Mouse (Mus musculus): ENCODE measurements at regions not wholly inside any gene's neighbourhood (a gene's known extent, or its start where the extent isn't known, plus 50 kb on each side); places are given as distances from the start of the nearest gene placed in this dataset.

- DNase-seq: no peak
These were observed 59.9 kb downstream of the S1pr1 start for GRCm38 (mm10) chr3:115655020-115655419.

GRCm38 (mm10) chr3:115652236-115652635, 62.6 kb downstream of the S1pr1 start:
- DNase-seq: no peak

- no peak for DNase-seq
These were observed 65.3 kb downstream of the S1pr1 start for GRCm38 (mm10) chr3:115649338-115650117.

- DNase-seq: no peak
These were observed 67.9 kb downstream of the S1pr1 start for GRCm38 (mm10) chr3:115646993-115647392.

GRCm38 (mm10) chr3:115644307-115644706, 70.6 kb downstream of the S1pr1 start:
- DNase-seq: no peak

- DNase-seq: peak; percentile 80
These were observed 72.0 kb downstream of the S1pr1 start for GRCm38 (mm10) chr3:115642846-115643260.

GRCm38 (mm10) chr3:115642001-115642845, 72.6 kb downstream of the S1pr1 start:
- peak; percentile 5 to 6 for DNase-seq

GRCm38 (mm10) chr3:115641411-115641810, 73.5 kb downstream of the S1pr1 start:
- DNase-seq: no peak

- DNase-seq: no peak
These were observed 79.4 kb downstream of the S1pr1 start for GRCm38 (mm10) chr3:115635487-115635886.

GRCm38 (mm10) chr3:115635081-115635480, 79.8 kb downstream of the S1pr1 start:
- DNase-seq: no peak

GRCm38 (mm10) chr3:115632417-115632743, 82.5 kb downstream of the S1pr1 start:
- no peak for DNase-seq

- no peak for DNase-seq
These were observed 83.1 kb downstream of the S1pr1 start for GRCm38 (mm10) chr3:115631573-115632416.

- no peak for DNase-seq
These were observed 92.0 kb downstream of the S1pr1 start for GRCm38 (mm10) chr3:115622920-115623319.

GRCm38 (mm10) chr3:115622300-115622699, 92.6 kb downstream of the S1pr1 start:
- DNase-seq: no peak

GRCm38 (mm10) chr3:115619970-115620369, 94.9 kb downstream of the S1pr1 start:
- no peak for DNase-seq

- DNase-seq: peak; percentile 53 to 57
These were observed 98.8 kb downstream of the S1pr1 start for GRCm38 (mm10) chr3:115615994-115616598.

GRCm38 (mm10) chr3:115612859-115613258, 102.0 kb downstream of the S1pr1 start:
- no peak for DNase-seq

GRCm38 (mm10) chr3:115608087-115608486, 106.8 kb downstream of the S1pr1 start:
- no peak for DNase-seq

- DNase-seq: no peak
These were observed 110.1 kb downstream of the S1pr1 start for GRCm38 (mm10) chr3:115604734-115605279.

GRCm38 (mm10) chr3:115604267-115604666, 110.6 kb downstream of the S1pr1 start:
- DNase-seq: no peak

- DNase-seq: no peak
These were observed 111.1 kb downstream of the S1pr1 start for GRCm38 (mm10) chr3:115603803-115604202.

GRCm38 (mm10) chr3:115599281-115599680, 115.6 kb downstream of the S1pr1 start:
- DNase-seq: no peak

All from cerebellum, postnatal 36 days (tissue).